Mouse (Mus musculus) retina, postnatal 1 day (tissue): ENCODE measurements at regions not wholly inside any gene's neighbourhood (a gene's known extent, or its start where the extent isn't known, plus 50 kb on each side); places are given as distances from the start of the nearest gene placed in this dataset.

Experiments used
- DNase-seq: peaks from one replicate; pipeline ENCODE4 v3.0.0-alpha.2; 2012

- DNase-seq, result no peak
These were observed 537.6 kb downstream of the Bcl11a start for GRCm38 (mm10) chr11:24615436-24615835.

GRCm38 (mm10) chr11:24618586-24618985, 540.7 kb downstream of the Bcl11a start:
- DNase-seq, result no peak

- no peak for DNase-seq
These were observed 541.2 kb downstream of the Bcl11a start for GRCm38 (mm10) chr11:24619021-24619420.

GRCm38 (mm10) chr11:24628619-24629018, 550.8 kb downstream of the Bcl11a start:
- peak; percentile 12 for DNase-seq

- DNase-seq, result no peak
These were observed 551.6 kb downstream of the Bcl11a start for GRCm38 (mm10) chr11:24629431-24629830.

GRCm38 (mm10) chr11:24630403-24630900, 552.6 kb downstream of the Bcl11a start:
- no peak for DNase-seq

- DNase-seq, result no peak
These were observed 553.8 kb downstream of the Bcl11a start for GRCm38 (mm10) chr11:24631651-24632050.

- no peak for DNase-seq
These were observed 558.9 kb downstream of the Bcl11a start for GRCm38 (mm10) chr11:24636716-24637115.

GRCm38 (mm10) chr11:24643439-24644109, 565.7 kb downstream of the Bcl11a start:
- no peak for DNase-seq

GRCm38 (mm10) chr11:24652852-24653251, 575.0 kb downstream of the Bcl11a start:
- DNase-seq, result no peak

GRCm38 (mm10) chr11:24664082-24664481, 586.2 kb downstream of the Bcl11a start:
- DNase-seq, result no peak

- no peak for DNase-seq
These were observed 587.5 kb downstream of the Bcl11a start for GRCm38 (mm10) chr11:24665310-24665709.

GRCm38 (mm10) chr11:24671662-24672061, 593.8 kb downstream of the Bcl11a start:
- no peak for DNase-seq

- no peak for DNase-seq
These were observed 595.7 kb downstream of the Bcl11a start for GRCm38 (mm10) chr11:24673248-24674207.

- no peak for DNase-seq
These were observed 596.3 kb downstream of the Bcl11a start for GRCm38 (mm10) chr11:24674208-24674571.

- DNase-seq, result no peak
These were observed 599.2 kb downstream of the Bcl11a start for GRCm38 (mm10) chr11:24677016-24677415.

- no peak for DNase-seq
These were observed 601.7 kb downstream of the Bcl11a start for GRCm38 (mm10) chr11:24679581-24679980.

- no peak for DNase-seq
These were observed 604.6 kb downstream of the Bcl11a start for GRCm38 (mm10) chr11:24682423-24682822.

- DNase-seq, result peak; percentile 43
These were observed 608.0 kb downstream of the Bcl11a start for GRCm38 (mm10) chr11:24685545-24686467.

GRCm38 (mm10) chr11:24688160-24688782, 610.4 kb downstream of the Bcl11a start:
- no peak for DNase-seq

- peak; percentile 24 for DNase-seq
These were observed 612.0 kb downstream of the Bcl11a start for GRCm38 (mm10) chr11:24689807-24690333.

- DNase-seq, result no peak
These were observed 616.1 kb downstream of the Bcl11a start for GRCm38 (mm10) chr11:24693926-24694325.
